Mouse (Mus musculus) cerebellum, adult 2 months (tissue): ENCODE results near the gene Mgat4b.

ENCODE experiments used
- CTCF ChIP-seq: fragments of 200-500 bp; IDR thresholded peaks from 2 replicates; pipeline ENCODE4 v1.5.1; 2011; ENCODE audit warnings: low read depth, mild to moderate bottlenecking, control low read depth, low read length, moderate library complexity, borderline replicate concordance; ENCODE audit not compliant: insufficient read depth
- POLR2A ChIP-seq: fragments of 200-500 bp; IDR thresholded peaks from 2 replicates; pipeline ENCODE4 v1.6.1; 2011; ENCODE audit warnings: low read length, control low read depth, borderline replicate concordance; ENCODE audit not compliant: insufficient read depth

DNA sequence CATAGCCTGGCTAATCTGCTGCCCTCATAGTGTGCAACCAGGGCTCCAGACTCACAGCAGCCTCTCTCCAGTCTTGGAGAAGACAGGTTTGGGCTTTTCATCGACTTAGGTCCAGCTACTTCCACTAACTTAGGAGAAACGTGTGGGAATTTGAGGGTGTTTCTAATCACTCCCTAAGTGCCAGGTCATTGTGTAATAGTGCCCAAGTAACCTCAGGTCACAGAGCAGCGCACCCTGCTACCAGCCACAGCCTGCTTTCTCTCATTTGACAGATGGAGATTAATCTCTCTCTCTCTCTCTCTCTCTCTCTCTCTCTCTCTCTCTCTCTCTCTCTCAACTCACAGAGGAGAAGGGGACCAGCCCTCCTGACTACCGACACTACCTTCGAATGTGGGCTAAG, 42.3 kb upstream of the Mgat4b start:
- TF ChIP-seq POLR2A (no peak), CTCF (no peak)
